Mouse (Mus musculus) lung, postnatal 10 days (tissue): ENCODE measurements around the gene Syna.

ENCODE experiments used
- DNase-seq: peaks from one replicate; pipeline ENCODE4 v3.0.0; 2021

The Syna gene

DNA sequence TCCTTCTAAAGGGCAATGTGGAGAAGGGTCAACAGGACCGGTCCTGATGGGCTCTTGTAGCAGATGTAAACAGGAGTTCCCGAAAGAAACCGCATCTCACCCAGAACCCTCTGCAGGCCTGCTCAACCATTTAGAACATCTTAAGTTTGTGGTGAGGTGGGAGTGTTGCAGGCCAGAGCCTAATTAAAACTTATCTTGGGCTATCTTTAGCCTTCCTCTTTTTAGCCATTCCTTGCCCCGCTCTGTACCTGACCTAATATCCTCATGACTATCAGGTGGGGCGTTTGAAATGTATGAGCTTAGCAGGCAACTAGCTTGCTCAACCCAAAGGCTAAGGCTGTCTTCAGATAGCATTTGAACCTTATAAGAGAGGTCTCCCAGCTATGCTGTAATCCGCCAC is 5.7 kb upstream of the Syna start:
- no peak for DNase-seq

DNA sequence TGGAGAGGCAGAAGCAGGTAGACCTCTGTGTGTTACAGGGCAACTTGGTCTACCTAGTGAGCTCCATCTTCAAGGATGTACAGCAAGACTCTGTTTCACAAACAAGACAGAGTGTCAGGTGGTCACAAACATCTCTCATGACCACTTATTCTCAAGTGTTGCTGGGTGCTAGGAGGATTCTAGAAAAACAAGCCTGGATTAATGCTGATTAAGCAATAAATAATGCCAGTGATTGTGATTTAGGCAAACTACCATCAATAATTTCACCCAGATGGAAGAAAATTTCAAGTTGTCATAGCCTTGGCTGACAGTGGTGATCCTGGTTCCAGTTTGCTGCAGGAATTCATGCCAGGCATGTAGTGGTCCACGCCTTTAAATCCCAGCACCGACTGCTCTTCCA is 4.3 kb upstream of the Syna start:
- no peak for DNase-seq

DNA sequence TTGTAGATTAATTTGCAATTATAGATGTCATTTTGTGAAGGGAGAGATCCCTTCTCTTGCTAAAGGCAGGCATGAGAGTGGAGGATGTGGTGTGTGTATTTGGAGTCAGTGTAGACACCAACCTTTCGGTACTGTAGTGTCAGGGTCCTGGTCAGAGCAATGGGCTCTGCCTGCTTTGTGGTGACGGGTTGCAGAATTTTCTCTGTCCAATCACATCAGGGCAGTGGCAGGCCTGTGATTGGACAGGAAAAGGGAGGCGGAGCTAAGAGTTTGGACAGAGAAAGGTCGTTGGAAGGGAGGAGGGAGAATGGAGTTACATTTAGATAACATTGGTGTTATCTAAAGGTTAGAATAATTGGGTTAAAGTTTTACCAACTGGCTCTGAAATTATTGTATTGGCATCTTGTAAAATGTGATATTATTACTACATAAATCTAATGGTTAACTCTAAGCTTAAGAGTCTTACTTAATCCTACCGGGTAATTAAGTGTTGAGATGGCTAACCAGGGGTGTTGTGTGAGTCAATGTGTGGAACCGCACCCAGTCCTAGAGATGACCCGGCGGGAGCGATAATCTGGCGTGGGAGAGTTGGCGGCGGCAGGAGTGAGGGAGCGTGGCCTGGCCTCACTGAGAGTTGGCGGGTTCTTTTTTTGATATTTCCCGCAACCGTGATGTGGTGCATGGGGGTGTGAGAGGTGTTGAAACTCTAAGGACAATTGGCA is 640 bp upstream of the Syna start:
- DNase-seq, result no peak

DNA sequence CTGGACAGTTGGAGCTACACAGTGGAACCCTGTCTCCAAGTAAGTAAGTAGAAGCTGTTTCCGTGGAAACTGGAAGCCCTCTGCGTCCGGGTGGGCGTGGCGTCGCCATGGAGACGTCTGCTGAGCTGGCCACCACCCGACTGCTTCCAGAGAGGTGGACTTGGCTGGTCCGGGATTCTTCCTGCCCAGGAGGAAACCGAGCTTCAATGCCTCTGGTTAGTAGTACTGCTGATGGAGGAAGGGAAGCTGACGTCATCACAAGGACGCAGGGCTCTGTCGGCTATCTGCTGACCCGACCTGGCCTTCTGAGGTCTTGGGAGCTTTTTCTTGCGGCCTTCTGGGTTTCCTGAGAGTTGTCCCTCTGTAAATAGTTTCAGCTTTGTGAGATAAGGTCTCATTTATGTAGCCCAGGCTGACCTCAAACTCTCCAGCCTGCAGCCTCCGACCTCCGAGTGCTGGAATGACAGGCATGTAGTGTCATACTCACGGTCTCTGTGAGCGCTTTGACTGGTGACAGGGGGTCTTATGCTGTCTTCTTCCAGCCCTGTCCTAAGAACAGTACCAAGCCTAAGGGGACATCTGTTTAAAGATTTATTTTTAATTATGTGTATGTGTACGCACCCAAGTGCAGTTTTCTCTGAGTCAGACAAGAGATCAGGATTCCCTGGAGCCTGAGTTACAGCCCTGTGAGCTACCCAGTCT is 4.4 kb downstream of the Syna start:
- DNase-seq, result peak; percentile 90

DNA sequence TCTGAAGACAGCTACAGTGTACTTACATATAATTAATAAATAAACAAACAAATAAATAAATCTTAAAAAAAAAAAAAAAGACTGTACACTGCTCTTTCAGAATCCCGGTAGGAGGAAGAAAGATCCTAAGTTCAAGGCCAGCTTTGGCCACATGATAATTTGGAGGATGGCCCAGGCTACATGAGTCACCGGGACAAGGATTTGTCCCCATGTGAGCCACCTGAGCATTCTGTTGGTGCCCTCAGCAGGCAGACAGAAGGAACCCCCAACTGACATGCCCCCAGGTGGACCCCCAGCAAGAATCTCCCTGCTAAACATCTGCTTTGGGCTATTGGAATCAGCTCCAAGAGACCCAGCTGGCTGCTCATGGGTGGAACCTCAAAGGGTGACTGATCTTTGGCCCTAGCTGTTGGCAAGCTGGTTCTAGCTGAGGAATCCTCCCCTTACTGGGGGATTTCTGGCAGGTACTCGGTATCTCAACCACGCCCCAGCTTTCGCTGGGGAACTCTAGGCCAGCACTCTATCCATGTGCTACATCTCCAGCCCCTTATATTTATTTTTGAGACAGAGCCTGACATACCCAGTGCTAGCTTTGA is 5.9 kb downstream of the Syna start:
- no peak for DNase-seq

DNA sequence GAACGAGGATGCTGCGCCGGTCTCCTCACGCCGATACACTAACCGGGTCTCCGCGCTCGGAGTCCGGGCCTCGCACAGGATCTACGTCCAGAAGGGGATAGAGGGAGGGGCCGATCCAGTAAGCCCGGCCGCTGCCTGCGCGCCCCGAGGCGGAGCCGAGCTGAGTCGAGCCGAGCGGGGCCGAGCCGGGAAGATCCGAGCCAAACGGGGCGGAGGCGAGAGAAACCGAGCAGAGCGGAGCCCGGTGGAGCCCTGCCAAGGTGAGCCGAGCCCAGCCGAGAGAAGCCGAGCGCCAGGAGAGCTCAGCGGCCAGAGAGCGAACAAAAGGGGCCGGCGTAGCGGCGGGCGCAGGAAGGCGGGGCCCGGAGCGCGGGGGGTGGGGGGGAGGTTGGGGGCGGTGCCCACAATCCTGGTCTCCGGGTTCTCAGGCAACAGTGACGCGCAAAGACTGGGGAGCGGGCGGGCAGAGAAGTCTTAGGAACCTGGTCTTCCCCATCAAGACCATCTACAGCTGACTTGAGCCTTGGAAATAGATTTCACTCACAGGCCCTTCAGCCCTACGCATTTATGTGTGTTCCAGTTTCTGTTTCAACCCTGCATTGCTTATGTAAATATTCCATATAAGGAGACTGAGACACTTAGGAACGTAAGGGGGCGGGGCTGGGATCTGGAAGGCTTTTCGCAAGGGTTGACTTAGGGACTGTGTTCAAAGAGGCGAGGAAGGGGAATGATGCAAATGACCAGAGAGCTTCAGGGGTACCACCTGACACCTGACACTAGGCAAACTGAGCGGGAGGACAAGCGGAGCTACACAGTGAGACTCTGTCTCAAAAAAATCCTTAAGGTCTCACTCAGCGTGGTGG is 7.6 kb downstream of the Syna start, which contains the start of gene Clip2:
Gene Clip2 (minus strand): TSS at position 325 of the 863 bp plus-strand sequence.
- DNase-seq, result peak; percentile 99

DNA sequence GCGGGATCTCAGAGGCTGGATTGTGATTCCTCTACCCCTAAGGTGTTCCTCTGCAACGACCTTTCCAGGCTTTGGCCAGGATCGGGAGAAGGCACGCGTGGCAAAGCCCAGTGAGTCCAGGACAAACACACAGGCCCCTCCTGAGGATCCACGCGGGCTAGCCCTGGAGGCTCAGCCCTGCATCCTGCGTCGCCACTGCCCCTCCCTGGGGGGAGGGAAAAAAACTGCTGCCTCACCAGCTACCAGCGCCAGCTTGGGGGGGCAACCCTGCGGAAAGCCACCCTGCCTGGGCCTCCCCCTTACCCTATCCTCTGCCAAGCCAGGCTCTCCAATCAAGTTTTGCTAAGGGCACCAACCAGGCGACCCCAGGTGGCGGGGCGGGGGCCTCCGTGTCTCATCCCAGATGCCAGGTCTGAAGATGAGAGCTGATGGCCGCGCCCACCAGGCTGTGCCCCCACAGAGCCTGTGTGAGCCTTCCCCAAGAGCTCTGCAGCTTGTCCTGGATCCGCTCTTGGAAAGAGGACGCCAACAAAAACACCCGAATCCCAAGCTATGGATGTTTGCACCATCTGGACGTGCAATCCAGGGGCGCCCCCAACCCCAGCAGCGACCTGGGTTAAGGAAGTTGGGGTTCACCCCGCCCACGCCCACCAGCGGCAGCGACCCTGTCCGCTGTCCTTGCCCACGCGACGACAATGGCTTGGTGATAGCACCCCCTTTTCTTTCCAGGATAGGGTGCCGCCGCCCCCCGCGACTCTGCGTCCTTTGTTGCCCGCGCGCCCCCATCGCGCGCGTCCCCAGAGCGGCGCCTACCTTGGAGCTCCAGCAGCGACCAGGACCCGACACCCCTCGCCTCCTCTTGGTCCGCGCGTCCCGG is 8.5 kb downstream of the Syna start:
- DNase-seq, result peak; percentile 71

DNA sequence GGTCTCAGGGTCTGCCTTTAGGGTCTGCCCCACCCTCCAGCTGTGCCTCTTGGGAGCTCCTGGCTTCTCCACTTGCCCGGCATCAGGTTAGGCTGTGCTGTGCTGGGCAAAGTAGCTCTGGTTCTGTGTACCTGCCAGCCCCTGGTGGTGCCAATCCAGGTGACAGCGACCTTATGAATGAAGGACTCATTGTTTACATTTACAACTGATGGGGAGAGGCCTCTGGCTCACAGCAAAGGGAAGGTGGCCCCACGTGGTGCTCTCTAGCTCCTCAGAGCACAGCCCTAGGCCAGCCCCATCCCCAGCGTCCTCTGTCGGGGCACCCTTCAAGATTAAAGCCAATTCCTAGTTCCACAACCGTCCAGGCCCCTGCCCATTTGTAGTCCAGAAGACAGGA is 9.1 kb downstream of the Syna start:
- DNase-seq, result no peak

DNA sequence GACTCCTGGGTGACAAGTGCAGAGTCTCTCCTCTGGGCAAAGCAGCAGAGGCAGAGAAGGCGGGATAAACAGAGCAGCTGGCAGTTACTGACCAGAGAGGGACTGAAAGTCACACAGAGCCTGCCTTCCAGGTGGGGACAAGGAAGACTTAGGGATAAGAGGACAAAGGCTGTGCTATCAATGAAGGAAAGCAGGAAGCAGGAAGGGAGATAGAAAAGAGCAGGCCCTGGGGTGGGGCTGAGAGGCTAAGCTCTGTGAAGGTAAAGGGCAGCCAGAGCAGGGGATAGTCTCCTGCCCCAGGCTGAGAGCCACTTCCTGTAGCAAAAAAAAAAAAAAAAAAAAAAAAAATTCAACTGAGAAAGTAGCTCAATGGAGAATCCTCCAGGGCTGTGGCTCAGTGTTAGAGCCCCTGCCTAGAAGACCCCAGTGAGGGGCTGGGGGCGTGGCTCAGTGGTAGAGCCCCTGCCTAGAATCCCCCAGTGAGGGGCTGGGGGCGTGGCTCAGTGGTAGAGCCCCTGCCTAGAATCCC is 10.3 kb downstream of the Syna start:
- no peak for DNase-seq

DNA sequence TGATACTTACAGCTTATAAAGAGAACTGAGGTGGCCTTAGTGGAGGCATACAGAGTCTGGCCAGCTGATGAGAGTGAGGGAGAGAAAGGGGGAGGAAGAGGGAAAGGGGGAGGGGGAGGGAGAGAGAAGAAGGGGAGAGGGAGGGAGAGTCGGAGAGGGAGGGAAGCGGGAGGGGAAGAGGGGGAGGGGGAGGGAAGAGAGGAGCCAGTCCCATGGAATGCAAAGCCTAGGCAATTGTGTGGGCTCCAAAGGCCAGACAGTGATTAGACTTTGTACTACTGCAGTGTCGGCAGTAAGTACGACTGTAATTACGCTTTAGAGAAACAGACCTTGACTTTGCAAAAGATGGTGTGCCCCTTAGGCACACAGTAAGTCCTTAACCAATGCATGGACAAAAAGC is 11.7 kb downstream of the Syna start:
- DNase-seq, result peak; percentile 42

DNA sequence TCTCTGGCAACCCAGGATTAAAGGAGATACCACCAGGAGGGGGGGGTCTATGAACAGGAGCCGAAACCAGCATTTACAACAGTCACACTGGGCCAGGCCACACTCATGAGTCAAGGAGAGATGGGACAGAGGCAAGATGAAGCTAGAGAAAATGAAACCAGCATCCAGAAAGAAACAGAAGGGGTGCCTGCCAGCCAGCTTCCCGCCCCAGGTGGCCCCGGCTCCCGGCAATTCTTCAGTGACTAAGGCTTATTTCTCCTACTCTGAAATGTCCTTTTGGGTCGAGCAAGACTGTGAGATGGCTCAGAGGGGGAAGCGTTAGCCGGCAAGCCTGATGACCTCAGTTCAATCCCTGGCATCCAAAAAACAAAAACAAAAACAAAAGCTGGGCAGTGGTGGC is 13.2 kb downstream of the Syna start:
- DNase-seq, result no peak

DNA sequence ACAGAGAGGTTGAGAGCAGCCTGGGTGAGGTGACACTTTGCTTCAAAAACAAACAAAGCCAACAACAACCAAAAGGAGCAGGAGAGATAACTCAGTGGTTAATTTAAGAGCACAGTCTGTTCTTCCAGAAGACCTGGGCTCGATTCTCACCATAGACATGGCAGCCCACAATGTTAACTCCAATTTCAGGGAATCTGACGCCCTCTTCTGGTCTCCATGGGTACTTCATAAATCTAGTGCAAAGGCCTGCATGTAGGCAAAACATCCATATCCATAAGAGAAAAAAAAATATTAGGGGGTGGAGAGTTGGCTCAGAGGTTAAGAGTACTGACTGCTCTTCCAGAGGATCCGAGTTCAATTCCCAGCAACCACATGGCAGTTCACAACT is 14.7 kb downstream of the Syna start:
- peak; percentile 61 for DNase-seq

DNA sequence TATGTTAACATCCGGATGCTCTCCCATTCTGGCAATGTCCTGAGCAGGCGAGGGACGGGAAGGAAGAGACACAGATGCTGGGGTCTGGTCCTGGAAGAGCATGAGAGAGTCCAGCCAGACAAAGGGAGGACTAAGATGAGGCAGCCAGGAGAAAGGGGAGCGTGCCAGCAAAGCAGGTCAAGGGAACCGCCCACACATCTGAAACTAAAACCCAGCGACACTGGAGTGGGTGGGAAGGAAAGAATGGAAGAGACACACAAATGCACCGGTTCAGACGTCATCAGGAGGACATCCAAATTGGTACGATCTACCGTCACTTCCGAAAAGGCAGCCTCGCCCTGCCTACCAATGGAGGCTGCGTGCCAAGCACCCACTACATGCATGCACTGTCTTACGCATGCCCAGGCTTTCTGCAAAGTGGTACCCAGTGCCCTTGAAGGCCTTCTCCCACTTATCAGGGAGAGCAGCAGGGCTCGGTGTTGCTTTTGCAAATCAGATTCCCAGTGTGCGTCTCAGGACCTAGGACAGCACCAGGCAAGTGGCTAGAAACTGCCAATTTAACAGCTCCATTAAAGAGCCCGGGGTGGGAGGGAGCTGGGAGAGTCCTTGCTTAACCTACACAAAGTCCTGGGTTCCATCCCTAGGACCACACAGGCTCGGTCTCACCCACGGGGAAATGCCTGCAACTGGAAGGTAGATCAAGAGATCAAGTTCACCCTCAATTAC is 15.3 kb downstream of the Syna start:
- DNase-seq, result peak; percentile 50

DNA sequence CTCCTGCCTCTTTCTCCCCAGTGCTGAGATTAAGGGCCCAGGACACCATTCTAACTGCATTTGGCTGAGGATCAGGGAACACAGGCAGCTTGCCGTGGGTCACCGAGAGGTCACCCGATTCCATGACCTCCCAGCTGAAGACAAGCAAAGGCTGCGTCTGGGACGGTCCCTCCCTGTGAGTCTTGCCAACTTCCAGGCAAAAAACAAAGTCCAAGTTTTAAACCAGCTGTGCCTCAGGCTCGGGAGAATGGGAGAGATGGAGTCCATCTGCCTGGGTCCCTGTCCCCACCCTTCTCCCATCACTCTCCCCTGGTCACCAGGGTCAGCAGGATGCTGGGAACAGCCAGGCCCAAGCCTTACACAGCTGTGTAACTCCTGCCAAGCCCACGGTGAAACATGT is 18.3 kb downstream of the Syna start:
- DNase-seq, result peak; percentile 91

DNA sequence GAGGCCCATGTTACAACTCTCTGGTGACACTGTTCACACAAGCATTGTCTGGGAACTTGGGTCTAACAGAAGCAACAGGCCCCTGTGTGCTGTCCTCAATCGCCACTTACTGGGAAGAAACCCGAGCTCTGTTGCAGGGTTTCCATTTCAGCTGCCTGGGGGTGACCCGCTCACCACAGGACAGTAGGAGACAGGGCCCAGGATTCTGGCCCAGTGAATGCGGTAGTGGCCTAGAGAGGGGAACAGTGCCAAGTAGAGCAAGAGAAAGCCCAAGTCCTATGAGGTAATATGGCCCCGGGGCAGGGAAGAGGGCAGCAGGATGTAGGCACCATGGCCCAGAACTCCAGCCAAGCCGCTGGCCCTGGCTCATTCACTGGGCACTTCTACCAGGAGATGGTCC is 19.1 kb downstream of the Syna start:
- DNase-seq, result peak; percentile 72

DNA sequence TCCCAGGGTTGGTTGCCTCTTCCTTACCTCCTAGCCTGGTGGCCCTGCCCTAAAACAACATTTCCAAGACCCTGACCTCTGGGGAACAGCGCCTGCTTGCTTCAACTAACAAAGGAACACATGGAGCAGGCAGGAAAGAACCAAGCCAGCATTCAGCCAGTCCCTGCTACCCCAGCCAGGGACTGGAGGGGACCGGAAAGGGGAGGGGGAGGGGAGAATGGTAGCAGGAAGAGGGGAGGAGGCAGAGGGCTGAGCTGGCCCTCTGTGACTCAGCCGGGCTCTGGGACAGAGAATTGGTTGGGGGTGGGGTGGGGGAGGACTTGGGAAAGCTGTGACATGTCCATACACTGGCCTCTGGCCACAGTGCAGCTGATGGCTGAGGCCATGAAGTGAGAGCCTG is 20.1 kb downstream of the Syna start:
- DNase-seq, result peak; percentile 94

DNA sequence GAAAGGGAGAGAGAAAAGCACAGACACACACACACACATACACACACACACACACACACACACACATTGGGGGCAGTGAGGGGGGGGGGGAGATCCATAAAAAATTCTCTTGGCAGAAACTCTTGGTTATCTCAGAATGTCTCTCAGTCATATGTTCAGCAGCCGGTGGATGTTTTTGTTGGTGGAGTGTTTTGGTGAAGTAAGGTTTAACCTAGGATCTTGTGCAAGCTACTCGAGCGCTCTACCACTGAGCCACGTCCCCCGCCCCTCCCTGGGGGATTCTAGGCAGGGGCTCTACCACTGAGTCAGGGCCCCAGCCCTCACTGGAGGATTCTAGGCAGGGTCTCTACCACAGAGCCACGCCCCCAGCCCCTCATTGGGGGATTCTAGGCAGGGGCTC is 23.9 kb downstream of the Syna start:
- DNase-seq, result no peak

DNA sequence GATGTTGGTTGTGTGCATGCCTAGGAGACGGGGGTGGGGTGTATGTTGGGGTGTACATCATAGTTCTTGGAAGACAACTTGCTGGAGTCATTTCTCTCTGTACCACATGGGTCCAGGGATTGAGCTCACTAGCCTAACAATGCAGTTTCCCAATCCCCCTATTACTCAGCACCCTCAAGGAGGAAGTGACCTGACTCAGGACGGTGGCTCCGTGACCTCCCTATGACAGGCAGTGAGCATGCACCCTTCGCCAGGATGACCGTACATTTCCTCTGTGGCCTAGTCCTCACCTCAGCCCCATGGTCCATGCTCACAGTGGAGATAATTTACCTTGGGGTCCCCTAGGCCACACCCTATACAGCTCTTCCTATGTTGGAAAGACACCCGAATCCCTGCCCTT is 27.6 kb downstream of the Syna start:
- DNase-seq, result no peak

DNA sequence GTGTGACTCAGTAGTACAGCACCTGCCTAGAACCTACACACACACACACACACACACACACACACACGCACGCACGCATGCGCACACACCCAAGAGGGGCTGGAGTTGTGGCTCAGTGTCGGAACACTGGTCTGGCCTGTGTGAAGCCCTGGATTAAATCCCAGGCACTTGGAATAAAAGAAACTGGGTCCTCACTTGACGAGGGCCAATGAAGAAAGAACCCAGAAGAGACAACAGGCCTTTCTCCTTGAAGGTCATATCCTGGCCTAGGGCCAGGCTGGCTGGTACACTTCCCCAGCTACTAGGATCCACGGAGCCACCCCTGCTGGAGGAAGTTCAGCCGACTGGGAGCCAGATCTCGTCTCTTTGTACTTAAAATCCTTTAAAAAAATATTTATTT is 28.4 kb downstream of the Syna start:
- DNase-seq, result peak; percentile 58

DNA sequence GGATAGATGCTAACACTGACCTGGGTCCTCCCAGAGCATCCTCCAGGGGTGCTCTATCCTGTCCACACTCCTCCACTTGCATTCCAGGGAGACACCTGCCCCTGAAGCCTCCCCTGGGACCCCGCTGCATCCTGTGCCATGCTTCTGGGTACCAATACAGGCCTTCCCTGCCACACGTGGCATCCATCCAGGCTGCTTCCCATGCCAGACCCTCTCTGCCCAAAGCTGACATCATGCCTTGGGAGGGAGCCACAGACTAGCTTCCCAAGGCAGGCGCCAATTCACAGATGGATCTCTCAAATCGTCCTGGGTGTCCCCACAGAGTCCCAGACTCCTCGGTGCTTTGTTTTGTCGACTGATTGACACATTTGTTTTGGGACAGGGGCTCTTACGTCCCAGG is 29.1 kb downstream of the Syna start:
- peak; percentile 84 for DNase-seq

DNA sequence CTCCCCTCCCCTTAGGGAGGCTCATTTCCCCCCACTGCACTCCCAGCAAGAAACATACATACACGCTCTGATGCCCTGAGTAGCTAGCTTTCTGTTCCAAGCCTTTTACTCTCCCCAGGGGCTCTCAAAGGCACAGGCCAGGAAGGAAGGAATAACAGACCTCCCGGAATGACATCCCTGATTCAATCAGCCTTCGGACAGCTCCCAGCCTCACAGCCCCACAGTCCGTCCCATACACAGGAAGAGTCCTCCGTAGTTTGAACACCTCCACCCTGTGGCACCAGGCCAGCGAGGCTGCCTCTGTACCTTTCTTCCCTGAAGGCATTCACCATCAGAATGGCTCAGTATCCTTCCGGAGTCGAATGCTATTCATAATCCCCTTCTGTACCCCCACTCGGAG is 31.5 kb downstream of the Syna start:
- no peak for DNase-seq
